19 mouse cellular contexts compared by ENCODE assay signal in the genomic region with DNA sequence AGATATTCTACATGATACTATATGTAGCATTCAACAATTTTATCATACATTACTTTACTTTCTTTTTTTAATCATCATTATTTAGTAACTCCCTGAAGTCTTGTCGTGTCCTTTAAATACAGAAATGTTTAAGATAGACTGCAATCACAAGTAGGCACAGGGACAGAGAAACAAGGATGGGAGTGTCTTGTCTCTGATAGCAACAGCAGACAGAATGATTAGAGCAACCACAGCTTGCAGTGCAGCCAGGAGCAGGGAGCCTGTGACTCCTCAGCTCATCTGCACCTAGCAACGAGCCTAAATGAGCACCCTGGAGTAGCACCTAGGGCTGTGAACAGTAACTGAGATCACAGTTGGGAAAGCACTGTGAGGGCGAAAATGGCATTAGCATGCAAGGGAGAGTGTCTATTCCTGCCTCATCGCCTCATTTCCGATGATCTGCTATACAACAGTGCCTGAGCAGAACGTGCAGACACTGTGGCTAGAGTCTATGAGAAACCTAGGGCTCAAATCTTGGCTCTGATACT.
DNase-seq lines count a peak whose midpoint lies in the region; ATAC-seq lines count a peak whose summit lies in the region.
"Had no signal": no experiment of that assay in that cellular context is flagged by ENCODE, and none has a peak within 500 bp of the region (broad histone marks: within the 10 kb centered on the region; RNA-seq: fewer than 3 reads in every experiment).

No protein-coding gene starts in this region.

- ATAC-seq in kidney, embryonic 15.5 days (replicated peaks; ENCODE audit: low FRiP score) = no peak
- ATAC-seq: midbrain, embryonic 15.5 days had no signal

- no peaks in the 10 kb centered on the region for H3K9me3 ChIP-seq in kidney, embryonic 15.5 days (replicated peaks)
- H3K9me3 ChIP-seq: embryonic facial prominence, embryonic 15.5 days; midbrain, embryonic 15.5 days; neural tube, embryonic 15.5 days had no signal

- H3K9ac ChIP-seq in kidney, embryonic 15.5 days = no peak overlapping the region
- H3K9ac ChIP-seq: embryonic facial prominence, embryonic 15.5 days; midbrain, embryonic 15.5 days; neural tube, embryonic 15.5 days had no signal

- WGBS in kidney, embryonic 15.5 days = 69% methylated on average over 6 of the region's 6 CpGs

- no peaks in the 10 kb centered on the region for H3K4me1 ChIP-seq in kidney, embryonic 15.5 days
- H3K4me1 ChIP-seq: embryonic facial prominence, embryonic 15.5 days; midbrain, embryonic 15.5 days; neural tube, embryonic 15.5 days had no signal

- H3K36me3 ChIP-seq in kidney, embryonic 15.5 days = no peaks in the 10 kb centered on the region
- H3K36me3 ChIP-seq: embryonic facial prominence, embryonic 15.5 days; midbrain, embryonic 15.5 days; neural tube, embryonic 15.5 days had no signal

- DNase-seq in layer of hippocampus, adult 9-11 months = peak; percentile 15
- no peak for DNase-seq in layer of hippocampus, postnatal 36 days
- peak; percentile 72 for DNase-seq in brain, adult 2 months (ENCODE audit: low read depth, low spot score)
- DNase-seq in frontal cortex, postnatal 10 days (ENCODE audit: low spot score in 2 of 2) = peak; percentile 14 to 21
- peak; percentile 22 to 34 for DNase-seq in left cerebral cortex, postnatal 36 days (ENCODE audit: low spot score in 2 of 2)
- no peak for DNase-seq in T-cell, adult 2 months (ENCODE audit: low spot score)
- DNase-seq in kidney, adult 11 months = no peak
- DNase-seq: adrenal gland, adult 2 months; B cell, adult 2 months; cerebellum, postnatal 14 days; gastrocnemius, postnatal 25 days; kidney, adult 8-10 months; kidney, postnatal 36 days; liver; lung, postnatal 10 days had no signal

- H3K27me3 ChIP-seq in kidney, embryonic 15.5 days = no peaks in the 10 kb centered on the region
- H3K27me3 ChIP-seq: embryonic facial prominence, embryonic 15.5 days; midbrain, embryonic 15.5 days; neural tube, embryonic 15.5 days had no signal

- intact Hi-C loops in left cerebral cortex, postnatal 36 days (cut with DNase I) = no loop called here

- H3K4me3 ChIP-seq in kidney, embryonic 15.5 days (replicated peaks) = no peak overlapping the region
- H3K4me3 ChIP-seq: embryonic facial prominence, embryonic 15.5 days; midbrain, embryonic 15.5 days; neural tube, embryonic 15.5 days had no signal

- H3K4me2 ChIP-seq in kidney, embryonic 15.5 days = no peak overlapping the region
- H3K4me2 ChIP-seq: embryonic facial prominence, embryonic 15.5 days; midbrain, embryonic 15.5 days; neural tube, embryonic 15.5 days had no signal

- H3K27ac ChIP-seq in kidney, embryonic 15.5 days = no peak overlapping the region
- H3K27ac ChIP-seq: embryonic facial prominence, embryonic 15.5 days; midbrain, embryonic 15.5 days; neural tube, embryonic 15.5 days had no signal

Comparison
In these comparisons a context has a peak if more than half of its experiments do, and no peak if none do; other contexts are left out.
1. DNase-seq: peak in layer of hippocampus, adult 9-11 months (single experiment), brain, adult 2 months (single experiment), frontal cortex, postnatal 10 days (2 of 2) and left cerebral cortex, postnatal 36 days (2 of 2); none in layer of hippocampus, postnatal 36 days (0 of 2), T-cell, adult 2 months (single experiment) and kidney, adult 11 months (single experiment).